Mouse (Mus musculus) hindbrain, embryonic 14.5 days (tissue): Measurements from ENCODE around the gene Syce3. TPM values are rescaled to one million over a fixed set of nuclear protein-coding genes. Genes with fewer than 3 reads are reported as not detected.
"Not testable (repeated sequence)": the region's sequence is repeated elsewhere in the genome, so short reads cannot be mapped to it uniquely, and the experiment has no call there.

Source experiments
- ATAC-seq: fragments of 200-750 bp; cut with Nextera tagmentation; 2 replicates; pipeline ENCODE4 v1.8.0; 2017; ENCODE audit warnings: moderate number of reproducible peaks, mild to moderate bottlenecking, moderate TSS enrichment, moderate library complexity; ENCODE audit not compliant: low FRiP score
- DNase-seq: peaks from one replicate; pipeline ENCODE4 v3.0.0-alpha.2; 2015; ENCODE audit warnings: low spot score
- H3K27ac ChIP-seq: fragments of 300-500 bp; sonication (generic); 2 replicates; pipeline ENCODE4 v1.5.1; 2014; ENCODE audit warnings: mild to moderate bottlenecking, moderate library complexity
- H3K27me3 ChIP-seq: fragments of 300-500 bp; sonication (generic); 2 replicates; pipeline ENCODE4 v1.6.1; 2014; ENCODE audit warnings: mild to moderate bottlenecking, low read length, mixed read lengths; ENCODE audit not compliant: control insufficient read depth, insufficient read depth
- H3K36me3 ChIP-seq: fragments of 300-500 bp; sonication (generic); replicated peaks from 2 replicates; pipeline ENCODE4 v1.6.1; 2014; ENCODE audit not compliant: control insufficient read depth, insufficient read depth
- H3K4me1 ChIP-seq: fragments of 300-500 bp; sonication (generic); replicated peaks from 2 replicates; pipeline ENCODE4 v1.6.1; 2014; ENCODE audit warnings: antibody characterized with exemption, low read length, mixed read lengths; ENCODE audit not compliant: control insufficient read depth, insufficient read depth
- H3K4me2 ChIP-seq: fragments of 300-500 bp; sonication (generic); replicated peaks from 2 replicates; pipeline ENCODE4 v1.6.1; 2014; ENCODE audit warnings: mild to moderate bottlenecking, moderate library complexity
- H3K4me3 ChIP-seq: fragments of 300-500 bp; sonication (generic); replicated peaks from 2 replicates; pipeline ENCODE4 v1.5.1; 2014; ENCODE audit warnings: mild to moderate bottlenecking, low read length
- H3K9ac ChIP-seq: fragments of 300-500 bp; sonication (generic); 2 replicates; pipeline ENCODE4 v1.6.1; 2014
- H3K9me3 ChIP-seq: fragments of 300-500 bp; sonication (generic); 2 replicates; pipeline ENCODE4 v1.6.1; 2016; ENCODE audit warnings: low read length; ENCODE audit not compliant: control insufficient read depth
- whole genome bisulfite sequencing: fragments of 180-500 bp; shearing (Covaris S2); extraction: QIAGEN DNeasy Blood & Tissue Kit; methylation state at CpG from one replicate; pipeline ENCODE4 v1.1.7; 2014; 5-methylcytosine and 5-hydroxymethylcytosine counted together
- polyA plus RNA-seq: library from polyadenylated mRNA; unstranded; fragments of >200 nt; fragmentation: Nextera tagmentation; extraction: Ambion mirVana; gene quantifications from 2 replicates; pipeline ENCODE4 v1.2.1, GENCODE M21; 2014

Gene Syce3
- polyA plus RNA-seq, 1 experiment from 2014 or later = not detected

GRCm38 (mm10) chr15:89434136-89434535 lies 23.8 kb upstream of the Syce3 start:
- H3K4me3 ChIP-seq = no peak overlapping the region
- no peak overlapping the region for H3K27ac ChIP-seq
- DNase-seq (no peak), ATAC-seq (no peak)
- H3K4me1 ChIP-seq = no peaks in the 10 kb centered on the region
- WGBS = 81% methylated on average over 3 of the region's 3 CpGs
- no peaks in the 10 kb centered on the region for H3K27me3 ChIP-seq
- H3K4me2 ChIP-seq = no peak overlapping the region
- H3K9me3 ChIP-seq = no peaks in the 10 kb centered on the region
- H3K9ac ChIP-seq = no peak overlapping the region
- no peaks in the 10 kb centered on the region for H3K36me3 ChIP-seq

GRCm38 (mm10) chr15:89432946-89433345 lies 22.6 kb upstream of the Syce3 start:
- no peak for ATAC-seq
- no peak overlapping the region for H3K4me2 ChIP-seq
- H3K9me3 ChIP-seq = no peaks in the 10 kb centered on the region
- H3K27me3 ChIP-seq = no peaks in the 10 kb centered on the region
- no peak overlapping the region for H3K4me3 ChIP-seq
- DNase-seq = no peak
- 76% methylated on average over 4 of the region's 4 CpGs for WGBS
- peaks cover 9% of the 10 kb centered on the region for H3K4me1 ChIP-seq
- H3K36me3 ChIP-seq = 0 out of 2 replicates have a peak, but pooled peaks cover 2% of the 10 kb centered on the region
- no peak overlapping the region for H3K9ac ChIP-seq
- H3K27ac ChIP-seq = no peak overlapping the region

- ATAC-seq = no peak
- Histone ChIP-seq H3K4me3 (no peak overlapping the region), H3K9me3 (no peaks in the 10 kb centered on the region), H3K9ac (no peak overlapping the region), H3K4me1 (peaks cover 9% of the 10 kb centered on the region), H3K36me3 (peaks cover 13% of the 10 kb centered on the region), H3K4me2 (no peak overlapping the region), H3K27ac (no peak overlapping the region), H3K27me3 (no peaks in the 10 kb centered on the region)
- 94% methylated on average over 6 of the region's 6 CpGs for WGBS
- no peak for DNase-seq
These were observed 21.5 kb upstream of the Syce3 start for GRCm38 (mm10) chr15:89431806-89432205.

GRCm38 (mm10) chr15:89431271-89431670 lies 21.0 kb upstream of the Syce3 start:
- H3K36me3 ChIP-seq = peaks cover 18% of the 10 kb centered on the region
- no peaks in the 10 kb centered on the region for H3K27me3 ChIP-seq
- 95% methylated on average over 3 of the region's 3 CpGs for WGBS
- DNase-seq = no peak
- H3K4me2 ChIP-seq = 0 out of 2 replicates have a peak overlapping the region, but pooled peaks have one; percentile 84
- no peak overlapping the region for H3K9ac ChIP-seq
- no peak overlapping the region for H3K4me3 ChIP-seq
- ATAC-seq = no peak
- no peaks in the 10 kb centered on the region for H3K9me3 ChIP-seq
- peaks cover 9% of the 10 kb centered on the region for H3K4me1 ChIP-seq
- H3K27ac ChIP-seq = no peak overlapping the region

- H3K9ac ChIP-seq, H3K27me3 ChIP-seq, H3K4me1 ChIP-seq, H3K9me3 ChIP-seq, H3K27ac ChIP-seq, DNase-seq, H3K4me3 ChIP-seq, ATAC-seq: not testable (repeated sequence)
- Histone ChIP-seq H3K36me3 (peaks cover 23% of the 10 kb centered on the region), H3K4me2 (peak overlapping the region; percentile 84)
- 90% methylated on average over 6 of the region's 9 CpGs for WGBS
These were observed 20.5 kb upstream of the Syce3 start for GRCm38 (mm10) chr15:89430771-89431170.

- Histone ChIP-seq H3K9me3 (no peaks in the 10 kb centered on the region), H3K4me3 (peak overlapping the region; percentile 59), H3K27ac (peak overlapping the region; percentile 94), H3K27me3 (no peaks in the 10 kb centered on the region), H3K9ac (peak overlapping the region; percentile 70), H3K4me1 (peaks cover 9% of the 10 kb centered on the region), H3K36me3 (peaks cover 27% of the 10 kb centered on the region), H3K4me2 (peak overlapping the region; percentile 84)
- 49% methylated on average over 6 of the region's 6 CpGs for WGBS
- ATAC-seq (no peak), DNase-seq (no peak)
These were observed 20.0 kb upstream of the Syce3 start for GRCm38 (mm10) chr15:89430341-89430740.

GRCm38 (mm10) chr15:89429352-89430221 lies 19.3 kb upstream of the Syce3 start, which contains the start of the genes C730034F03Rik, Gm44502 and Chkb:
C730034F03Rik (plus strand) TSS chr15:89429589.
Gm44502 (minus strand) TSS chr15:89429696.
Chkb (minus strand) TSS chr15:89429908.
- H3K4me3 ChIP-seq = peak within 1 kb of the TSS; percentile 59
- H3K9ac ChIP-seq = peak within 1 kb of the TSS; percentile 70
- no peaks in the 10 kb centered on the region for H3K9me3 ChIP-seq
- DNase-seq = peak; percentile 93
- H3K4me2 ChIP-seq = peak within 1 kb of the TSS; percentile 84
- peaks cover 9% of the 10 kb centered on the region for H3K4me1 ChIP-seq
- peaks cover 27% of the 10 kb centered on the region for H3K36me3 ChIP-seq
- under 1% methylated on average over 70 of the region's 70 CpGs for WGBS
- H3K27ac ChIP-seq = peak within 1 kb of the TSS; percentile 94
- H3K27me3 ChIP-seq = no peaks in the 10 kb centered on the region
- ATAC-seq = peak; percentile 94

- H3K9ac ChIP-seq = peak overlapping the region; percentile 70
- ATAC-seq (peak; percentile 35), DNase-seq (no peak)
- no peaks in the 10 kb centered on the region for H3K27me3 ChIP-seq
- no peaks in the 10 kb centered on the region for H3K9me3 ChIP-seq
- H3K4me2 ChIP-seq = peak overlapping the region; percentile 84
- H3K4me1 ChIP-seq = peaks cover 9% of the 10 kb centered on the region
- H3K36me3 ChIP-seq = peaks cover 27% of the 10 kb centered on the region
- peak overlapping the region; percentile 94; the same call in 1 of the 2 replicates for H3K27ac ChIP-seq
- peak overlapping the region; percentile 59 for H3K4me3 ChIP-seq
- WGBS = 8% methylated on average over 19 of the region's 22 CpGs
These were observed 18.6 kb upstream of the Syce3 start for GRCm38 (mm10) chr15:89428821-89429351.

GRCm38 (mm10) chr15:89428136-89428790 lies 18.0 kb upstream of the Syce3 start:
- no peak overlapping the region for H3K27ac ChIP-seq
- DNase-seq (no peak), ATAC-seq (no peak)
- 85% methylated on average over 19 of the region's 19 CpGs for WGBS
- no peaks in the 10 kb centered on the region for H3K9me3 ChIP-seq
- H3K4me1 ChIP-seq = peaks cover 9% of the 10 kb centered on the region
- peaks cover 30% of the 10 kb centered on the region for H3K36me3 ChIP-seq
- peak overlapping the region; percentile 70 for H3K9ac ChIP-seq
- H3K4me2 ChIP-seq = peak overlapping the region; percentile 84
- H3K27me3 ChIP-seq = no peaks in the 10 kb centered on the region
- H3K4me3 ChIP-seq = peak overlapping the region; percentile 59
